Mouse (Mus musculus): ENCODE data around the gene Ccl25. TPM values are rescaled to one million over a fixed set of nuclear protein-coding genes. Genes with fewer than 3 reads are reported as not detected.

Gene Ccl25
- 14.4 and 15.9 TPM in 2 replicates for total RNA-seq (2015; ENCODE audit: low replicate concordance)
- total RNA-seq (2017; ENCODE audit: low replicate concordance) = 7.4 and 12.0 TPM in 2 replicates

DNA sequence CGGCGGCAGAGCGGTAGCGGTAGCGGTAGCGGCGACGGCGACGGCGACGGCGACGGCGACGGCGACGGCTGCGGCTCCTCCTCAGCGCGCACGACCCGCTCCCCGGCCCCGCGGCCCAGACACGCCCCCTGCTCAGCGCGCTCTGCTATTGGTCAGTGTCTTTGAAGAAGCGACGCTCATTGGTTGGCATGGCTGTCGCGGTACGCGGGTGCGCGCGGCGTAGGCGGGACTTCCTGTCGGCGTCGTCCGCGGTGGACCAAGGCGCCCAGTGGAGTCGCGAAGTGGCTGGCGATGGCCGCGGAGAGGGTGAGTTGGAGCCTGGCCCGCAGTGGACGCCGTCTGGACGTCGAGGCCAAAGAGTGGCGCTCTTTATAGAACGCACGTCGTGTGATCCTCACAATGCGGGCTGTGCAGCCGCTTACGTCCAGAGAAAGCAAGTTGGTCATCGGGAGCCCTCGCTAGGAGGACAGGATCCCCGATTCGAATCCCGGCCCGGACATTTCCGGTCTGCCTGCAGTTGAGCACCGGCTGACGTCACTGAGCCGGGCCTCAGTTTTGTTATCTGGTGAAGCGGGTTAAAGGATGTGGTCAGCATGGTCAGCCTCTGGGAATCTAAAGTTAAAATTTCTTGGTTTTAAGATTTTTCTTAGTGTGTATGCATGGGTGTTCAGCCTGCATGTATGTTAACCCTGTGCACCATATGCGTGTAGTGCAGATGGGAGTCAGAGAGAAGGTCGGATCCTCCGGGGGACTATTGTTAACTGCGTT lies at the start of gene Ccl25, which contains the start of gene Elavl1:
Gene Ccl25, plus strand, starts transcription at position 228 of the 768 bp plus-strand sequence.
Gene Elavl1, minus strand, starts transcription at position 431 of the 768 bp plus-strand sequence.
- peak; percentile 92 for ATAC-seq (replicated peaks; ENCODE audit: low FRiP score, poor library complexity, severe bottlenecking)

GRCm38 (mm10) chr8:4275275-4276110 lies 49.5 kb upstream of the Ccl25 start, which contains the start of gene Timm44:
TSS of gene Timm44 (minus strand) at chr8:4275913.
- ATAC-seq (replicated peaks; ENCODE audit: low FRiP score, poor library complexity, severe bottlenecking) = peak; percentile 100

DNA sequence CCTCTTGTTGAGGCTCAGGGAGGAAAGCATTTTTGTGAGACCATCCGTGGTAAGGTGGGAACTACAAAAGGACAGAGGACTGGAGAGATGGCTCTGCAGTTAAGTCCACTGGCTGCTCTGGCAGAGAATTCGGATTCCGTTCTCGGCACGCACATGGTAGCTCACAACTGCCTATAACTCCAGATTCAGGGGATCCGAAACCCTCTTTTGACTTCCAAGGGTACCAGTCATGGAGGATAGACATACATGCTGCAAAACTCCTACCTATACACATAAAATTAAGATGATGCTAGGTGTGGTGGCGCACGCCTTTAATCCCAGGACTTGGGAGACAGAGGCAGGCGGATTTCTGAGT lies 48.9 kb upstream of the Ccl25 start:
- ATAC-seq (replicated peaks; ENCODE audit: low FRiP score, poor library complexity, severe bottlenecking) = no peak; the same call in 1 of the 2 replicates

DNA sequence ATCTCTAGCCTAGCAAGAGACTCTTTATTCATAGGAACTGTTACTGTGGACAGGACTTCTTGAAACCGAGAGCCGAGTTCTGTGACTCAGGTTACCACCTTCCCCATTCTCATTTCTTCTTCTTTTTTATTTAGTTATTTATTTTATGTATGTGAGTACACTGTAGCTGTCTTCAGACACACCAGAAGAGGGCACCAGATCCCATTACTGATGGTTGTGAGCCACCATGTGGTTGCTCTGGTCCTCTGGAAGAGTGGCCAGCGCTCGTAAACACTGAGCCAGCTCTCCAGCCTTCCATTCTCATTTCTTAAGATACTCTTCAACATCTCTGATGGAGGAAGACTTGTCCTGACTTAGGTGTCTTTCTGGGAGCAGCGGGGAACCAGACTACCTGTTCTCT lies 32.3 kb upstream of the Ccl25 start:
- ATAC-seq (replicated peaks; ENCODE audit: low FRiP score, poor library complexity, severe bottlenecking) = no peak

DNA sequence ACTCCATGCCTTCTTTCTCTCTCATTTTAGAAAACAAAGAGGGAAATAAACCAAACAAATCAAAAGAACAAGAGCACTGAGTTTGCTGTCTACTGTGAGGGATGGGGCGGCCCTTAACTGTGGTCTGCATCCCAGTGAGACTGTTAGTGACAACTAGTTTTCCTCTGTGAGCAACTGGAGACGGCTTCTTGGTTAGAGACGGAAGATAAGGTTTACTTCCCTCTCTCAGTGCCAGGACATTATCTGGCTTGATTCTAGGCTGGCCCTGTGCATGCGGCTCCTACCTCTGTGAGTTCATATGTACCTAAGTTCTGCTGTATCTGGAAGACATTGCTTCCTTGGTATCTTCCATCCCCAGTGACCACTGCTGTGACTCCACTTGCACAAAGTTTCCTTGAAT lies 27.2 kb upstream of the Ccl25 start:
- ATAC-seq (replicated peaks; ENCODE audit: low FRiP score, poor library complexity, severe bottlenecking) = no peak

DNA sequence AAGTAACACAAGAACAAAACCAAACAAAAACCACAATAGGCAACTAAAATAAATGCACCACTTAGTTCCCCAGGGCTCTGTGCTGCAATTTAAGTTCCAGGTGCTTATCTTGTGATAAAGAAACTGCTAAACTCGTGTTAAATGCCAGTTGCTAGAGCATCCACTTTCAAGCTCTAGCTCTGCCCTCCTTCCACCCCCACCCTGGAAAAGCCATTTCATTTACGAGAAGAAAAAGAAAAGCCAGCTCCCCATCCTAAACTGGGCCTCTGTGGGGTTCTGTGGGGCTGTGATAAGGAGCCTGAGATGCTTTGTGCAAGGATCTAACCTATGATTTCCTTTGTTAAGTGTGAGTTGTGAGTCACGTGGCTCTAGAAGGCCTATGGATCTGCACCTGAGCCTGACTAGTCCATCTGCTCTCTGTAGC lies 20.9 kb upstream of the Ccl25 start:
- ATAC-seq (replicated peaks; ENCODE audit: low FRiP score, poor library complexity, severe bottlenecking) = no peak

DNA sequence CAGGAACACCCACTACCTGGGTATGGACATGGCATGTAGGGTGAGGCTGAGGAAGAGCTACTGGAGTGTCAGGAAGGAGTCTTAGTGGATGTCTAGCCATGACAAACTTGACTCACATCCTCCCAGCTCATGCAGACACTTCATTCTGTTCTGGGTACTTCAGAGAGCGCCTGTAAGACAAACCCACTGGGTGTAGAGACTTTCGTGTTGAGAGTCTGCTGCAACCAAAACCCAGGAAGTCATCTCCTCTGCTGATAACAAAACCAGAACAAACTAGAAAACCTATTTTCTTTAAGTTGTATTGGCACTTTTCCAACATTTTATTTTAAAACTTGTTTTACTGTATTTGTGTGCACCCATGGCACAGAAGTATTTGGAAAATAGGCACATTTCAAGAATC lies 19.2 kb upstream of the Ccl25 start:
- ATAC-seq (replicated peaks; ENCODE audit: low FRiP score, poor library complexity, severe bottlenecking) = no peak

DNA sequence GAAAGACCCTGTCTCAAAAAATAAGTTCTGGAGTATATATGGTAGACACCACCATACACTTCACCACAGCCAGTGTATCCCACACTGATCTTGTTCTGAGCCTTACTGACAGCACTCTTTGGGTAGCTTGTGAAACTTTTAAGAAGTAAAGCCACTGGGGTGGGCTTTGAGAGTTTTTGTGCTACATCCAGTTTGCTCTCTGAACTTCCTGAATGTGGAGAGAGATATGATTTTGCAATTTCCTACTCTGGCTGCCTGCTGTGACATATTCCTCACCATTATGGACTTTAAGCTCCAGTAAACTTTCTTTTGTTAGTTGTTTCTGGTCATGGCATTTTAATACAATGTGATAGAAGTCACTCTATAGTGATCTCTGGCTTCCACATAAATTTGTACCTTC lies 12.9 kb upstream of the Ccl25 start:
- ATAC-seq (replicated peaks; ENCODE audit: low FRiP score, poor library complexity, severe bottlenecking) = no peak

DNA sequence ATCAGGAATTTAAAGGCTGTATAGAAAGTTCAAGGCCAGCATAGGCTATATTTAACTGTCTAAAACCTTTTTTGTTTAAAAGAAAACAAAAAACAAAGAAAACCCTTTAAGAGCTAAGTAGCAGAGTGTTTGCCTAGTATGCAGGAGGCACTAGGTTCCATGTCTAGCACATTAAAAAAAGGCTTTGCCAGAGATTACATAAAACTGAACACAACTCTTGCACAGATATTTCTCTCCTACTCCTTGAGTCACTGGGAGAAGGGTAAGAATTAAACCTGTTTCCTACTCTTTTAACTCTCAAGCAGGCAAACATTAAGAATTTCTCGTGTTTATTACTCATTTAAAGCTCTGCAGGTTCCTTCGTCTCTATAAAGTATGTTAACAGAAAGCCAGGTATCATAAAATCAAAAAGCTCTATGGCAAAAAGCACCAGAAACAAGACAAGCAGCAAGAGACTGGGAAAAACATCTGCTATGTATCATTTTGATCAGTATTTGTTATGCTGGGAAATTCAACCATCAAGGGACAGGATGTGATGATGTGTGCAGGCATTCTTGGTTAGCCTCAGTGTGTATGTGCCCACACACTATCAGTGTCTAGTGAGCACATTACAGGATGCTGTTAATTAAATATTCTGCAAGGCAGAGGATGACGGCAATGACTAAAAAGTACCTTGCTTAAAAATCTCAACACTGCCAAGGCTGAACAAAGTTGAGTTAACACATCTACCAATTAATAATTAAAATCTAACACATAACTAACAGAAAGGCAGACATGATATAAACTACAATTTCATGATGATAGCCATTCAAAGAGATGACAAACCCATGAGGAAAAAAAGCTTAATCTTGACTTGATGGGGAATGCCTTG lies 11.5 kb upstream of the Ccl25 start:
- no peak for ATAC-seq (replicated peaks; ENCODE audit: low FRiP score, poor library complexity, severe bottlenecking)

GRCm38 (mm10) chr8:4314852-4315251 lies 10.2 kb upstream of the Ccl25 start:
- ATAC-seq (replicated peaks; ENCODE audit: low FRiP score, poor library complexity, severe bottlenecking) = no peak

- ATAC-seq (replicated peaks; ENCODE audit: low FRiP score, poor library complexity, severe bottlenecking) = no peak
These were observed 6.9 kb upstream of the Ccl25 start for GRCm38 (mm10) chr8:4318124-4318523.

DNA sequence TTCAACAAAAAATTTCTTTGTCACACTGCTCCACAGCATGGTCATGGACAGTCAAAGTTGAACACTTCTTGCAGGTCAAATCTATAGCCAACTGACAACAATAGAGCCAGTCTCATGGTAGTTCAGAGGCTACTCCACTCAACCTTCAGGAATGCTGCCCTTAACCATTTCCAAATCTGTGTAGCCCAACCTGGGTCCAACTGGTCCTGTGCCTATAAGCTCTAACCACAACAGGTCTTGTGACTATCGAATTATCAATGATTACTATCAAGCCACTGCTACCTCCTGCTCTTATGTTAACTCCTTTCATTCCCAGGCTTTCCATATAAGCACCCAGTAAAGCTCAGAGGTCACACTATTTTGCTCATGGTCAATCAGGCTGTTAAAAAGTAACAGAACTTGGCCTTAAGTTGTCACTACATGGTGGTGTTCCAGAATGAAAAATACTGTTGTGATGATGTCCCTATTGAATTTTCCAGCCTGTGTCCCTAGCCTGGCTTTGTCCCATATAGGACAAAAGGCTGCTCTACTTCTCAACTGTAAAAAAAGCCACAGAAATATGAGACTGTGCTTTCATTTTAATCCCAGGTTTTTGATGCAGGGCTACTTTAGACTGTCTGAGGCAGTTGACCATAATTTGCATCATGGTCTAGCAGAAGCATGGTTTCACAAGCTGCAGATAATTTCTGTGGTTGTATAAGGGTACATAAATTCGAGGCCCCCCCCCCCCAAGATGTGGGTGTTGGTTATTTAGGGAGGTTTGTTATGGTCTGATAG lies 6.0 kb upstream of the Ccl25 start:
- ATAC-seq (replicated peaks; ENCODE audit: low FRiP score, poor library complexity, severe bottlenecking) = no peak

DNA sequence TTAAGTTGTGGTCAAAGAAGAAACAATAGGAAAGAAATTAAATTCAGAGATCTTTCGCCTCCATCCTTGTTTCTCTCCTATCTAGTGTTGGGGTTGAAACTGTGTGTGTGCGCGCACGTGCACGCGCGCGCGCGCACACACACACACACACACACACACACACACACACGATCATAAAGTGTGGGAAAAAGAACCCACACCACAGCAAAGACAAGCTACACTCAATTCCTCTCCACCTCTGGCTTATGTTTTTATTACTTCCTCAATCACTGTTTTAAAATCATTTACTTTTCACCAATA lies 5.5 kb upstream of the Ccl25 start:
- ATAC-seq (replicated peaks; ENCODE audit: low FRiP score, poor library complexity, severe bottlenecking) = no peak

GRCm38 (mm10) chr8:4320404-4320803 lies 4.6 kb upstream of the Ccl25 start:
- no peak for ATAC-seq (replicated peaks; ENCODE audit: low FRiP score, poor library complexity, severe bottlenecking)

- no peak for ATAC-seq (replicated peaks; ENCODE audit: low FRiP score, poor library complexity, severe bottlenecking)
These were observed 4.0 kb upstream of the Ccl25 start for GRCm38 (mm10) chr8:4321031-4321430.

GRCm38 (mm10) chr8:4322470-4322869 lies 2.5 kb upstream of the Ccl25 start:
- peak; percentile 37; the same call in 1 of the 2 replicates for ATAC-seq (replicated peaks; ENCODE audit: low FRiP score, poor library complexity, severe bottlenecking)

DNA sequence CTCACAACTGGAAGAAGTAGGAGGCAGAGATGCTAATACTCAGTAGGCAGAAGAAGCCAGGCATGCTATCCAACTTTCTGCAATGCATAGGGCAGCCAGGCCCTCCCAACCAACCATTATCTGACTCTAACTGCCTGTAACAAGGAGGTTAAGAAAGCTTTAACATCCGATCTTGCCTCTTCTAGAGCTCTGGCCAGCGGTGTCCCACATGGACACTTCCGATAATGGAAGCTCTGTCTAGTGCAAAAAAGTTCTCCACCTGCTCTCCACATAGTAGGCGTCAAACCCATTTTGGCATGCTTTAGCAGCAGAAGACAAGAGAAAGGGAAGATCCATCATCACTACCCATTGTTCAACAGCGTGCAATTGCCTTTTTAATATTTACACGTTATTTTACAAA lies 1.1 kb upstream of the Ccl25 start:
- 0 out of 2 replicates have a peak, but pooled peaks have one; percentile 7 for ATAC-seq (replicated peaks; ENCODE audit: low FRiP score, poor library complexity, severe bottlenecking)

DNA sequence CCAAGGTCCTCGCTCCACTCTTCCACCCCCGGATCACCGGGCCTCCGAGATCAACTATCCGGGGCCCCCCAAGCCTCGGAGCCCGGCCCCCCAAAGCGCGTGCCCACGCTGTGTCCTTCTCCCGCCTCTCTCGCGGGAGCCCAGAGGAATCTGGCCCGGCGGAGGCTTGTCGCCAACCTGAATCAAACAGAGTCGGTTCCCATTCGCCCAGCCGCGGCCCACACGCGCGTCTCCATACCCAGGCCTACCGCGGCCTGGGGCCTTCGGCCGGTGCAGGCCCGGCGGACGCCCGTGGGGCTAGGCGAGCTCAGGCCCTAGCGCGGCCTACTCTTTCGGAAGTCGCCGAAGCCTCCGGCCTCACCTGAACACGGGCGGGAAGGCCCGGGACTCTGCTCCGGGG lies 485 bp upstream of the Ccl25 start:
- peak; percentile 12 for ATAC-seq (replicated peaks; ENCODE audit: low FRiP score, poor library complexity, severe bottlenecking)

DNA sequence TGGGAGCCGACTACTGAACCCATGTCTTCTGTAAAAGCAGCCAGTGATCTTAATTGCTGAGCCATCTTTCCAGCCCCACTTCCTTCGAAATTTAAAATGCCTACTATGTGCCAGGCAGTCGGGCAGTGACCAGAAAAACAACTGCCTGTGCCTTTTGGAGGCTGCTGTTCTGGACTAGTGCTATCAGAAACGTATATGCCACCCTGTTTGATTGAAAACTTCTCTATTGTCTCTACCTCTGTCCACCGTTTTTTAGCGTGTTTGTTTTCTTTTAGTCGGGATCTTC lies 684 bp downstream of the Ccl25 start:
- ATAC-seq (replicated peaks; ENCODE audit: low FRiP score, poor library complexity, severe bottlenecking) = peak; percentile 1; the same call in 1 of the 2 replicates
